Mouse (Mus musculus) liver, adult (tissue): ENCODE measurements around the gene 2810006K23Rik.

Experiments used
- GATA4 ChIP-seq: IDR thresholded peaks from 2 replicates; pipeline ENCODE4 v1.6.1; 2014; ENCODE audit warnings: mild to moderate bottlenecking, low read length; ENCODE audit not compliant: insufficient replicate concordance

The 2810006K23Rik gene

GRCm38 (mm10) chr5:124327510-124328364 lies at the start of gene 2810006K23Rik, which contains the start of gene Mphosph9:
TSS of gene 2810006K23Rik (plus strand) at chr5:124328089.
TSS of gene Mphosph9 (minus strand) at chr5:124327972.
- TF ChIP-seq GATA4: peak; percentile 56; the same call in 1 of the 2 replicates

GRCm38 (mm10) chr5:124282854-124283253 lies 45.0 kb upstream of the 2810006K23Rik start:
- no peak for TF ChIP-seq GATA4

- TF ChIP-seq GATA4: no peak
Measured at GRCm38 (mm10) chr5:124284330-124284729, 43.6 kb upstream of the 2810006K23Rik start.

DNA sequence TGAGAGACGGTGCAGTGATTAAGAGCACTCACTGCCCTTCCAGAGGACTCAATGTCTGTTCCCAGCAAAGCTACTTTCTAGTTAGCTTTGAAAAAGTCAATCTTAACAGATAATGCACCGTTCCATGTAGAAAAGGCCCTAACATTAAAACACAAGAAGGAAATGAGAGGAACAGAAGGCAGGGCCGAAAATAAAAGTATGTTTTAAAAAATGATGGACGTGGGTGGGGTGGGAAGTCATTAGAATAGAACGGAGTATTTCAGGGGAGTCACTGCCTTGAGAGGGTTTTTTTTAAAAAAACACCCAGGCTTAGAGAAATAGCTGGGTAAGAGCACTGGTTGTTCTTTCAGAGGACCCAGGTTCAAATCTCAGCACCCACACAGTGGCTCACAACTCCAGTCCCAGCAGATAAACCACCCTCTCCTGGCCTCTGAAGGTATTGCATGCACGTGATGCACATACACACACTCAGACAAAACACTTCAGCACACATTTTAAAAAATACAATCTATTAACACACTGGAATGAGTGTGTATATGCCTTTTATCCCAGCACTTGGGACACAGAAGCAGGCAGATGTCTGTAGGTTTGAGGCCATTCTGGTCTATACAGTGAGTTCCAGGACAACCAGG lies 40.2 kb upstream of the 2810006K23Rik start:
- no peak for TF ChIP-seq GATA4

DNA sequence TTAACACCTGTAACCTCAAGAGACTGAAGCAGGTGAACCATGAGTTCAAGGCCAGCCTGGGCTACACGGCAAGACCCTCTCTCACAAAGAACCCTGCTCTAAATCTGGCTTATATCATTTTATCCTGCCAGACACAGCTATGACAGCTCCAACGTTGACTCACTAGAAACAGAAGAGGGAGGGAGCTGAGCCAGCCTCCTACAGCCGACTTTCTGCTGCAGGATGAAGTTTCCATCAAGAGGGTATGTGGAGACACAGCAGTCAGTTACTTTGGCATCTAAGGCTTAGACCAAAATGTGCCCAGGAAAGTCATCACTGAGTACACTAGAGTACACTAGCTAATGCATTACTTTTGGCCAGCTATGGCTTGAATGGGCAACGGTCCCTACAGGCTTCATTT lies 37.7 kb upstream of the 2810006K23Rik start:
- TF ChIP-seq GATA4: no peak

- TF ChIP-seq GATA4: no peak
Measured at GRCm38 (mm10) chr5:124293967-124294366, 33.9 kb upstream of the 2810006K23Rik start.

GRCm38 (mm10) chr5:124296475-124296874 lies 31.4 kb upstream of the 2810006K23Rik start:
- peak; percentile 88; the same call in 1 of the 2 replicates for TF ChIP-seq GATA4

DNA sequence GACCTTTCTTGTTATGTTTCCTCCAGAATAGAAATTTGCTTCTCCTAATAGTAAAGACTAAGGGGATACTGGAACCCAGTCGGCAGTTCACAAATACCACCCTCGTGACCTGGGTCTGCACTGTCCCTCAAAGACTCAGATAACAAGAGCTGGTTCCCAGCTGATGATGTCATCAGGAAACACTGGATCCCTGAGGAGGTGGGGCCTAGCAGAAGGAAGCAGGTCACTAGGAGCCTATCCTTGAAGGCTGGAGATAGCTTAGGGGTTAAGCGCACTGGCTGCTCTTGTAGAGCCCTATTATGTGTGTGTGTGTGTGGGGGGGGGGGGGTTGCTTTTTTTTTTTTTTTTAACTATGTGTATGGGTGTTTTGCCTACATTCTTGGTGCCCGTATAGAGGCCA lies 27.8 kb upstream of the 2810006K23Rik start:
- TF ChIP-seq GATA4: no peak

DNA sequence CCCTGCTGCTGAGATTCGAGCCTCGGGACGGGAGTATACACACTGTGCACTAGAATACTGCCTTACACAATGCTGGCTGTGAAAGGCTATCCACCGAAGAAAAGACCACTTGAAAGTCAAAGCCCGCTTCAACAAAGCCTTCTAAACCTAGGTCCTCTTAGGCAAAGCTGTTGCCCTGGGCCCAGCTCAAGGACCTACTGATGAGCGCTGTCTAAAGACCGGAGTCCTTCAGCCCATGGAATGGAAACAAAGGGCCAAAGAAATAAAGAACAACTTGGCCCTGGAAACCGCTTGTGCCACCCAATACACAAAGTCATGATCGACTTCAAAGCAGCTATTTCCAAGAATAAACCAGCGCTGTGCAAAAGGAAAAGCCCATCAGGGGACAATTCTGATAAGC lies 18.7 kb upstream of the 2810006K23Rik start:
- no peak for TF ChIP-seq GATA4

DNA sequence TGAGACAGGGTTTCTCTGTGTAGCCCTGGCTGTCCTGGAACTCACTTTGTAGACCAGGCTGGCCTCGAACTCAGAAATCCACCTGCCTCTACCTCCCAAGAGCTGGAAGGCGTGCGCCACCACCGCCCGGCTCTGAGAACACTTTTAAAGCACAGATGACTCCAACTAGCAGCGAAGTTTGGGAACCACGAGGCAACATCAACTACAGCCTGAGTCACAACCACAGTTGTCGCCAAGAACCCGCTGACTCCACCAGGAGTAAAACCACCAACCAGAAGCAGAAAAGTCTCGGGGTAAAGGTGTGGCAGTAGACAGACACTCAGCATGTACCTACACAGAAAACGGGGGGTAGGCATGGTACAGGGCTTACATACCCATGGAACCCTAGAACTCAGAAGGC lies 17.8 kb upstream of the 2810006K23Rik start:
- no peak for TF ChIP-seq GATA4

- TF ChIP-seq GATA4: no peak
Measured at GRCm38 (mm10) chr5:124315498-124315897, 12.4 kb upstream of the 2810006K23Rik start.

DNA sequence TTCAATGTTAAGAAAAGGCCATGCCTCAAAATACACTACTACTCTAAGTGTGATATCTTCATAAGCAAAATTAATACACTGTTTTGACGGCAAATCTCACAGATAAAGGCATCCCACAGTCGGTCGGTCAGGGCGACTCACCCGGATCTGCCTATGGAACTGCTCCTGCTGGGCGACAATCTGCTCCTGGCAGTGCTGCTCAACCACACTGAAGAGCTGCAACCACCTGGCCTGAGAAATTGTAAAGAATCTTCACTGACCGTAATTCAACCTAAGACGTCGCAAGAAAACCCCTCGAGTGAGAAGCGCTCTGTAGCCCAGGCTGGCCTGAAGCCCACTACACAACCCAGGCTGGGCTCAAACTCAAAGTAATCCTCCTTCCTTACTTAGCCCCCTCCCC lies 11.9 kb upstream of the 2810006K23Rik start:
- no peak for TF ChIP-seq GATA4

GRCm38 (mm10) chr5:124317648-124318047 lies 10.2 kb upstream of the 2810006K23Rik start:
- no peak for TF ChIP-seq GATA4

GRCm38 (mm10) chr5:124326829-124327228 lies 1.1 kb upstream of the 2810006K23Rik start:
- TF ChIP-seq GATA4: no peak

- TF ChIP-seq GATA4: no peak
Measured at GRCm38 (mm10) chr5:124330086-124330485, 2.2 kb downstream of the 2810006K23Rik start.

DNA sequence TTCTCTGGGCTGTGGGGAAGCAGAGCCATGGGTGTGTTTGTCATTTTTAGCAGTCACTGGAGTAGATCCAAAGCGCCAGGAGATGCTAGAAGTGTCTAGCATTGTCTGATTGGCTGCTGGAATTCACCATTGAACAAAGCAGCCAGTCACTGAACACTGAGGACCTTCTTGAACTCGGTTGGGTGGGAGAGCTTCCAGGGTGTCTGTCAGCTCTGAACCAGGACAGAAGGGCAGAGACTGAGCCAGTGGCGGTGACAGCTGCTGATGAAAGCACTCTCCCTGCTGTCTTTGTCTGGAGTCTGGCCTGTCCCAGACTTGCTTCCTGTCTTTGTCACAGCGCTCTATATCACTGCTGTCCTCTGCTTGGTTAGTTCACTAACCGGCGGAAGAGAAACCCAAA lies 6.5 kb downstream of the 2810006K23Rik start:
- no peak for TF ChIP-seq GATA4
